Mouse (Mus musculus) frontal cortex, postnatal 10 days (tissue): ENCODE measurements at regions not wholly inside any gene's neighbourhood (a gene's known extent, or its start where the extent isn't known, plus 50 kb on each side); places are given as distances from the start of the nearest gene placed in this dataset.

ENCODE experiments used
- DNase-seq, 2 experiments: peaks; one replicate each; pipeline ENCODE4 v3.0.0; 2022; ENCODE audit warnings: low spot score in 2 of 2, mixed read lengths in 1 of 2

DNA sequence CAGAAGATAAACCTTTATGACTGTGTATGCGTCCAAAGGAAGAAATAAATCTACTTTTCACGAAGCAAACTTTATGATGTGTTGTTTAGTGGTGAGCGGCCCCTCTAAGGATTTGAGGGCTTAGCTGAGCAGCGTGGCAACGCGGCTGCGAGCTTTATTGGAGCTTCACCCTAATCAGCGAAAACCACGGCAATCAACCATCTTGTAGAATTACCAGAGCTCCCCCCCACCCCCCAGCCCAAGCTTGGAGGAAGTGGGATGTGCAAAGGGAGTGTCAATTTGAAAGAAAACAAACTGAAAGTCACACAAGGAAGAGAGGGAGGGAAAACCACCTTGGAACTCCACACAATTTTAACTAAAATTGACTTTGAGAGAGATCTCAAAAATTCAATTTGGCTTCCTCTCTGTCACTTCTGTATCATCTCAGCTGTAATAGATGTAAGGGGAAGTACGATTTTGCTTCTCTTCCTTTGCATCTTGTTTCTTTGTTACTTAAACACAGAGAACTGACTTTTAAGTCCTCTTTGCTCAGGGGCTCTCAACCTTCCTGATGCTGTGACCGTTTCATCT lies 229.1 kb upstream of the Satb1 start:
- no peak for DNase-seq

DNA sequence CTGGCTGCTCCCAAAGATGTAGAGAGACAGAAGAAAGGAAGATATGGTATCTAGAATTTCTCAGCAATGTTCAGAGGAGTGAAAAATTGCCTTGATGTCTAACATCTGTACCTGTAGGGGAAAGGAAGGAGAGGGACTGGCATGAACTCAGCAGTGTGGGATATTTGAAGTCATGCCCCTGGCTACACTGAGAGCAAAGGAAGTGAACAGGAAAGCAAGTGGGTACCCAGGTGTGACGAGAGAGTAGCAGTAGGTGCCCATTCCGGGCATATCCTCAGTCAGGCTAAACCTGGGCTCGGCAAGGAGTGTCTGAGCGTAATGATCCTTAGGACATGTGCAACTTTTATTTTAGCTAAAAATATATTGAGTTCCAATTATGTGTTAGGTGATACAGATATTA lies 203.4 kb upstream of the Satb1 start:
- DNase-seq, result no peak

DNA sequence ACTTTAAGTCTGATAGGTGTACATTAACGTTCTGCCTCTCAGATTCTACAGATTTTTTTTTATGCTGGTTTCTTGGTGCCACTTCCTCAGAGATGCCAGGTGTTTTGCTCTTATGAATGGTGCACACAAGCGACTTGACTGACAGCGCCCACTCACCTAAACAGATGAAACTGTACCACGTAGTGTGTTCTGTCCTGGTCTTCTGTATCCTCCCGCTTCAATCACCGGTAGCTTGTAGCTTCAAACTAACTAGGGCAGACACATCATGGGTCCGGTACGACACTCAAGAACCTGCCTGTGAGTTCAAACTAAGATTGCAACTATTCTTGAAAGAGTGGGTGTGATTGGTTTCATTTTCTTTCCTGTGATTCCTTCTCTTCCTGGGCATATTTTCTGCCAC lies 198.0 kb upstream of the Satb1 start:
- no peak for DNase-seq

DNA sequence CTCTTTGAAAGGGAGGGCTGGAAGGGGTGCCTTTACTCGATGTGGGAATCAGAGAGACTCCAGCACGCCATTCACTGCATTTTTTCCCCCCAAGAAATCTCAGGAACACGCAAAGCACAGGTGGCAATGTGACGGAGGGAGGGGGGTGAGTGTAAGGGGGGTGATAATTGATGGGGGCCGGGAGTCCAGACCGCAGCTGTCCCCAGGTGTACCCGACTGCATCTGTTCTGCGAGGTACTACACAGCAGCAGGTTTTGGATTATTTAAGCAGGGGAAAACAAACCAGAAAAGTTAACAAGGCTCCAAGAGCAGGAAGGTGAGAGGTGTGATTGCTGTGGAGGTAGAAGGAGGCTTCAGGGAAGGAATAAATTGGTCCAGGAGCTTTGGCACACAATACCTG lies 153.8 kb upstream of the Satb1 start:
- no peak for DNase-seq

DNA sequence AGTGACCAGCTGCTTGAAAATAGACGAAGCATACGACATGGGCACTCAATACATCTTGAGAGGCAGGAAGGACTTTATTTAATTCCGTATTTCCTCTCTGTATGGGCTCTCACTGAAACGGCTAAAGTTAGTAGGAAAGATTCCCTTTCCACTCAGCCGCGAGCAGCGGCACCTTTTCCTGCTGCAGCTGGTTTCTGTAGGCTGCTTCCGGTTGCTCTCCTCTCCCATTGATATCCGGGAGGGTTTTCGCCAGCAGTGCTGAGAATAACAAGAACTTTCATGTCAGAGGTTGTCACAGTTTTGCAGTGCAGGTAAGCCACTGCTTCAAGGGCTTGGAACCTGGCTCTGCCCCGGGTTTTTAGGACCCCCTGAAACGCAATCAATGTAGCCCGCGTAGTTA lies 153.1 kb upstream of the Satb1 start:
- DNase-seq, result no peak

DNA sequence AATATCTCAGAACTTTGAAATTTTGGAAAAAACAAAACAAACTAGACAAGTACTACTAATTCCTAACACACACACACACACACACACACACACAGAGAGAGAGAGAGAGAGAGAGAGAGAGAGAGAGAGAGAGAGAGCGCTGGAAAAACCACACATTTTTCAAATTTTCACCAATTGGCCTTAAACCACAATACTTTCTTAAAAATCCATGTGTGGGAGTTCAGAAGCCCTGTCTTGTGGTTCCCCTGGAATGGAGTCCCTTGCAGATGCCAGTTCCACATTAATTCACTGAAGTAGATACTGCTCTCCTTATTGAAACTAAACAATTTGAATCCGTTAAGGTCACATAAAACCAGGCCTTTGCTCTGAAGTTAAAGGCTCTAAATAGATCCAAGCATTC lies 146.0 kb upstream of the Satb1 start:
- DNase-seq, result no peak

DNA sequence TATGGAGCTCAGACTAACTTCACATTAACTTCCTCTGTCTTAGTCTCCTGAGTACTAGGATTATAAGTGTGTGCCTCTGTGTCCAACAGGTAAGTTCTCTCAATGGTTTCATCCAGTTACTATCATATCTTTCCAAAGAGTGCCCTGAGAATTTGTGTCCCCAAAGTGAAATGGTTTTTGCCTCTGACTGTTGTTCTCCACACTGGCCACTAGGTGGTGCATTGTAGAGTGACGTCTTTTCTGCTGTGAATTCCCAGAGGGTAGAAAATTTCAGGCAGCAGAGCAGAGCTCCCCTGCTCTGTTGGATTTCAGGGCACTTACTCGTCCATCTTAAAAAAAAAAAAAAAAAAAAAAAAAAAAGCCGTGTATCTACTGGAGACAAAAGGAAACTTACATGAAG lies 138.4 kb upstream of the Satb1 start:
- DNase-seq, result no peak

DNA sequence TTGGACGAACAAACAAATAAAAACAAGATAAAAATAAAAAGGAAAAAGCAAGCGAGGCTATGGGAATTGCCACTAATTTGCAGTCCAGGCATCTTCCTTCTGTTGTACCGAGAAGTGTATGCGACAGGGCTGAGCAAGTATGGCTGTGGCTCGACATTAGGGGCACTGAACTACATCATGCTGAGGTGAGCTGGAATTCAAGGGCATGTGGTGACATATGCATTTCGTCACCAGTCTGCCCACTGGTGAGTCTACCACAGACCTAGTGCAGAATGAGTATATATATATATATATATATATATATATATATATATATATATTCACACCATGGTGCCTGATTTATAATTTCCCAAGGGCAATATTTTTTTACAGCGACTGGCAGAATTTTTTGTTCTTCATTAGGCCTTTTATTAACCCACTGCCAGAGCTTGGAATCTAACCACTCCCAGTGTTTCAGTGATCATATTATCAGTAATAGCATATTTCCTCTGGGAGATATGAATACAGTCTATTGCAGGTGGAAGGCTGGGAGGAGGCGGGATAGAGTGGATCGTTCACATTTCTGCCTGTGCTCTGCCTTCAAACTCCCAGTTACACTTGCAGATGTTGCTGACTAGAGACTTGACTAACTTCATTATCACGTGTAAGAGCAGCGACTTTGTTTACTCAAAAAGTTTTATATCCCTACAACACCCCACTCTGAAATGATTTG lies 133.6 kb upstream of the Satb1 start:
- DNase-seq, result no peak

DNA sequence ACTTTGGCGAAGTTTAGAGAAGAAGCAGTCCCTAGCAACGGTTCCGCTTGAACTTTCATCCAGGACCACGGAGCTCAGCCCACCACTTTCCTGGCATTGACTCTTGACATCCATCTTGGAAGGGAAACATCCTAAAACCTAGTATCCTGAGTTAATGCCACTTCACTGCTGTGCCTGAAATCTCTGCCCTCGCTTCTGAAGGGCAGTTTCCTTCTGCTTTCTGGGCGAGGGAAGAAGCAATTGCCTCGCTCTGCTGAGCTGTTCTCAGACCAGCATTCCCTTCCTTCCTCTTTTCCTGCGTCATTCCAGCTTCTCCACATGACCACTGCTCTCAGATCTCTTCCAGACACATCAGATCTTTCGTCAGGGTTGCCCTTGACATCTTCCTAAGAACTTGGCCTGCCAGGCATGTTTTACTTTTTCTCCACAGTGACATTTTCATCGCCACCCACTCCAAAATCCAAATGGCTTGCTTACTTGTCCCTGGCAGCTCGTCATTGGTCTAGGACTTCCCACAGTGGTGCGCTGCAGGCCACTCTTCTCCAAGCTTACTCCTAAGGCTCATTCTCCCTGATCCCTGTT lies 129.5 kb upstream of the Satb1 start:
- no peak for DNase-seq

DNA sequence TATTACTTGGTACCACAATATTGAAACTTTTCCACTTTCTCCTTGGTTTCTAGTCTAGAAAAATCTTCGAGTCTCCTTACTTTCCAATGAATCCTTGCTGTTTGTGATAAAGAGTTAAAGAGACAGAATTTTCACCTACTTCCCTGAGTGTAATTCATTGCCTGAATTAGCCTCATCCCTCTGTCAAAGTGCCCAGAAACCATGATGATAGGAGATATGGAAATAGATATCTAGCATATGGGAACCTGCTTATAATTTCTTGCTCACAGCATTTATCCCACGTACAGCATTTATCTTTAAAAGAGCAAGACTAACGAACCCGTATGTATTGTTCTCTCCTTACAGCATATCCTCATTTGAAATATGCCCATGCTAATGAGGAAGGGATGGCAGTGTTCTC lies 128.2 kb upstream of the Satb1 start:
- DNase-seq, result no peak

DNA sequence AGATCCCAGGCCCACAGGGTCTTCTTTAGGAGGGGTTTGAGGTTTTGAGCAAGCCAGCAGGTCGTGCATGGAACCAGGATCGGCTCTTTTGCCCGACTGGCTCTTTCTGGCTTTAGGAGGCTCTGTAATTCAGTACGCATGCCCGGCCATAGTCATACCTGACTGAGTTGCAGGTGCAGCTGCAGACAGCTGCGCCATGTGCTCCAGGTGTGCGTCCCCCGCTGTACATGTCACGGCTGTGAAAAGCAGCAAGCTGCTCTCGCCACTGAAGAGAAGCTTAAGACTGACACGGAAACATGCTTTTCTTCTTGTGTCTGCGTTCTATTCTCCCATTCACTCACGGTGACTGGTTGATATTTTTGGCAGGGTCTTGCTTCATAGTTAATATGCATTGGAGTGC lies 123.2 kb upstream of the Satb1 start:
- DNase-seq, result no peak

DNA sequence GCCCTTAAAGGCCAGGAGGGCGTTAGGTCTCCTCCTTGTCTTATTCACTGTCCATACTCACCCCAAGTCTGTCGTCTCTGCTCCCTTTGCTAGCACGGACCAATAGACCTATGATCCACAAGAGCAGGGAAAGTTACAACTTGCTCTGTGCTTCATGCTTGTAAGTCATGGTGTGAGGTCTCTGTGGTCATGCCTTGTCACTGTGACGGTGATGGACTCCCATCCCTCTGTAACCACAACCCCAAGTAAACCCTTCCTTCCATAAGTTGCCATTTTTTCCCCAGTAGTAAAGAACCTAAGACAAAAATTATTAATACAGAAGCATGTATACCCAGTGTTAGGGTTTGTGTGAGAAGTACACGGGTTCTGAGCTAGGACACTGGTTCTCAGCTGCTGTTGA lies 104.6 kb upstream of the Satb1 start:
- no peak for DNase-seq

DNA sequence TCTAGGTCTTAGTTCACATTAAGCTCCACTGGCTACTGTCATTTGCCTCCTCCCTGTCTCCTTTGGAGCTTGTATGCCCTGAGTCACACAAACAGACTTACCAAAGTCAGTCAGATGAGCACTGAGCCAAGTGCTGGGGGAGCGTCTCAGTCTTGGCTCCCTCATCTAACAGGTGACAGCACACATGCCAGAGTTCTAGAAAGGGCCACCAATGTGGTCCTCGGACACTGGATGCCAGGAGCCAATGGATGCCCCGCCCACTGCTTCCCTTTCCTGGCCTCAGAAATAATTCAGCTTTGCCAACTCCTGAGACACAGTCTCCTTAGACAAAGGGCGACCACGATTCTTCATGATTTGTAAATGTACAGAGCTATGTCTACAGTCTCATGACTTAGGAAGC lies 103.0 kb upstream of the Satb1 start:
- DNase-seq, result no peak

DNA sequence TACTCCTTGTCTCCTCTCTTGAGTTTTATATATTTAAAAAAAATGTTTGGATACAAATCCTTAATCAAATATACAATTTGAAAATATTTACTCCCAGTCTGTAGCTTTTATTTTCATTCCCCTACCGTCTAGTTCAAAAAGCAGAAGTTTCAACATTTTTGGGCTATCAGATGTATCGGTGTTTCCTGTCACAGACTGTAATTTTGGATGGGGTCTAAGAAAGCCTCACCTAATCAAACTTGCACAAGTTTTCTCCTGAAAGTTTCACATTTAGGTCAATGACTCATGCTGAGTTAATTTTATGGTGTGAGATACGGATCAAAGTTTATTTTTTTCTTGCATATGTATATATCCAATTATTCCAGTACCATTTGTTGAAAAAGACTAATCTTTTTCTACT lies 93.3 kb upstream of the Satb1 start:
- no peak for DNase-seq

DNA sequence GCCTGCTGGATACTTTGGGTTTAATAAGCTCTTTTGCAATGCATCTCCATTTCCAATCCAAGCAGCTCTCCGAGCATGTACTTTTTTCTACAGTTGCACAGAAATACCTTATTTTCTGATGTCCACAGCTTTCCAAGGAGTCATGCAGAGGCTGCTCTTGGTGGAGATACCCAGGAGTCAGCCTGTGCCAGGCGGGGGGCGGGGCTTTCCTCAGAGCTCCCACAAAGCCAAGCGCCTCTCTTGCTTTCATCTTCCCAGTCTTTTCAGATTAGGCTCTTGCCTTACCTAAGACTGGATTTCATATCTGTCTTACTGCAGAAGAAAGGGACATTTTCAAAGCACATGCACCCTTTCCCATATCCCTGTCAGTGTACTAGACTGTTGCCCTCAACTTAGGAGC lies 73.9 kb upstream of the Satb1 start:
- DNase-seq, result no peak

DNA sequence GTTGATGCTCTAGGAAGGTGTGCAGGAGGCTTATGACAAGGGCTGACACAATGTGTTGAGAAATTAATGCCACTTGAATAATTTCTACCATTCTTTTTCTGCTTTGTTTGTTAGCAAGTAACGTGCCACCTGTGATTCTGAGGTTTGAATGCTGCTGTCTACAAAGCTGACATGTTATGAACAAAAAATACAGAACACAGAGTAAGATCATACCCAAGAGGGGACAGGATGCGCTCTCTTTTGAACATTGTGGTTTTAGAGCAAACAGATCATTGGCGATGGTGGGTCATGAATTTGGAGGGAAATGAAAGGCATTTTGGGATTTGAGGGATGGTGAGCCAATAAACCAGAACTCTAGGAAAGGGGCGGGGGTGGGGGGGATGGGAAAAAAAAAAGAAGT lies 73.3 kb upstream of the Satb1 start:
- DNase-seq, result no peak

DNA sequence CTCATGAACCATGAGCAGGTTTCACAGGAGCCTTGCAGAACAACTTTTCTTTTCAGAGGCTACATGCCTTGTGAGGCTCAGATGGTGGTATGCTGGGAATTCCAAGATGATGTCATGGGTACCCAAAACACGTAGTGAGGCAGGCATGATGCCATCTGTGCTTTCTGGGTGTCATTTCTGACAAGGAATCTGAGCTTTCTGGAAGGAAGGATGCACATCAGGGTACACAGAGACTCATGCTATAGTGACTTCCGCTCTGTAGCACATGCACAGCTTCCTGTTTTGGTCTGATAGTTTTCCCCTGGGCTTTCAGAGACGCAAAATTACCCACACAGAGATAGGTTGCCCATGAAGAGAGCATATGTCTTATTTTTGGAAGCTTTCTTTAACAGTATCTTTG lies 70.8 kb upstream of the Satb1 start:
- DNase-seq, result no peak

DNA sequence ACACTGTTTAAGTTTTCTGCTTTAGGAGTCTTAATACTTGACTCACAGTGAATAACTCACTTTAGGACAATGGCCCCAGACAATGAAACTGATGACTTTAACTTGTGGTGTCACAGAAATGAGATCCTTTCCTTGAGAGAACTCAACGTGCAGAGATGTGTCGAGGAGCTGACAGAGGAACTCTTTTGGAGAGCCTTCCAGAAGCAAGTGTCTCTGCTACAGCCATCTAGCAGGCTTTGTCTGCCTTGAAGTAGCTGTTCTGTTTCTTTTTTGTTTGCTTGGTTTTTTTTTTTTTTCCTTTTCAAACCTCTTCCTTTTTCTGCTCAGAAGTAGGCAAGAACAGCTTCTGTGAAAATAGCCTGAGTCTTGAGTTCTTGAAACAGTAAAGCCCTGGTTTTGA lies 66.3 kb upstream of the Satb1 start:
- no peak for DNase-seq

DNA sequence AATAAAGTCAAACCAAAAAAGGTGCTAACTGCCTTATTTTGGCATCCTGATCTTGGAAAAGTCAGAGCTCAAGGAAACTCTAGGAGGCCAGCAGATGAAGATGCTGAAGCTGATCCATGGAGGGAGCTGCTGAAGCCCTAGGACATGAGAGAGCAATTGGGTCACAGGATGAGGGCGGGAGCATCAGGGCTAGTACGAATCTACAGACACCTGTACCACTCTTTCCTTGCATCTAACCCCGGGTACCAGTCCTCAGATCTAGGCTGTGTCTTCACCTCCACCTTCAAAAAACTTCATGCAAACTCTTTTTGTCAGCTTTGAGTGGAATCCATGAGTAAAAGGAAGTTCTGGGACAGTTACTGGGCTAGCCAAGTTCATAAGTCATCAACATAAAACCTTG lies 63.1 kb upstream of the Satb1 start:
- no peak for DNase-seq

DNA sequence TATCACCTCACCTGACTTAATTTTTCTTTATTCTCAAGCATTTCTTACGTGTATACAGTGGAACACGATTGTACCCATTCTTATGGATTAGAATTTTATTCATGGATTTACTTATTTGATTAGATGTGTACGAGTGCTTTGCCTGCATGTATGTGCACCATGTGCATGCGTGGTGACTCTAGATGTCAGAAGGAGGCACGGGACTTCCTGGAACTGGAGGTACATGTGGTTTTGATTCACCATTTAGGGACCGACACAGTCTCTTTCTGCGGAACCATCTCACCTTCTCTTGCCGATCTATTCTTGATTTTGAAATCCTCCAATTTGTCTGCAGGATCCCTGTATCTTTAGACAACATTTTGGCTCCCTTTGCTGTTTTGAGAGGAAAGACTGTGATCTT lies 61.2 kb upstream of the Satb1 start:
- no peak for DNase-seq

DNA sequence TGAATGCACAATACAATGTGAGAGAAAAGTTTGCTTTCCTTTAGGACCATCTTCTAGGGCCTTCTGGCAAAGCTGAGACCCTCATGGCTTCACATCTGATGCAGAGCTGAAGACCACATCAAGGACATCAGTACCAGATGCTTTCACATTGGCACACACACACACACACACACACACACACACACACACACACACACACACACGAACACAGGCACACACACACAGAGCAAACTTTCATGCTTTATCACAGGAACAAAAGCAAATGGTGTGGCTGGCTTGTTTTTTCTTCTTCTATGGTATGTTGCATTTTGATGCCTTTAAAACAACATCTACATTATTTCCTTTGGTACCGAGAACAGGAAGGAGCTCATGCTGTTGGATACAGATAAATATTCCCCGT lies 59.8 kb upstream of the Satb1 start:
- no peak for DNase-seq

DNA sequence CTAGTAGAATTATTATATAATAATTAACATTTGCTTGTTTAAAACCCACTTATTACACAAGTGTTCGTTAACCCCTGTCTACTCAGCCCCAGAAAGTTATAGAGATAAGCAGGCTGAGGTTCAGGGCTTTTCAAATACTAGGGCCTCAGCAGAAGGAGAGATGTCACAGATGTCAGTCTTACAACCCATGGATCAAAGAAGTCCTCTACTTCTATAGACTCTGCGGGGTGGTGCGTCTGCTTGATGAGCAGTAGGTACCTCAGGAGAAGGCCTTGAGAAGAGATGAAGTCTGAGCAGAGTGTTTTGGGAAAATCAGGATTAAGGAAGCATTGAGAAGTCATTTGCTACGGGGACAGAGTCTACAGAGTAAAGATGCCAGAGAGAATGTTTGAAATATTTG lies 59.1 kb upstream of the Satb1 start:
- DNase-seq, result no peak
